7 mouse cellular contexts compared by ENCODE assay signal in genomic region chr15:31447121-31447520, GRCm38 (mm10). TPM values are rescaled to one million over a fixed set of nuclear protein-coding genes. Genes with fewer than 3 reads are reported as not detected.
A peak's percentile ranks its signal among the peaks of the same experiment; 100 is the strongest.
DNase-seq lines count a peak whose midpoint lies in the region; ATAC-seq and TF ChIP-seq lines count a peak whose summit lies in the region.

No protein-coding gene starts in this region.

- WGBS in thymus, adult 2 months = 50% methylated on average over 7 of the region's 7 CpGs
- WGBS in kidney, embryonic 14.5 days = 46% methylated on average over 7 of the region's 7 CpGs
- WGBS in lung, postnatal 0 days = 44% methylated on average over 7 of the region's 7 CpGs

- no peak overlapping the region; the same call in 1 of the 2 replicates for H3K4me2 ChIP-seq in kidney, embryonic 14.5 days (replicated peaks; ENCODE audit: low read depth, low read length)
- H3K4me2 ChIP-seq in lung, postnatal 0 days (replicated peaks; ENCODE audit: low read depth, low read length) = no peak overlapping the region

- H3K4me1 ChIP-seq in thymus, adult 2 months (replicated peaks; ENCODE audit: control insufficient read depth, insufficient read depth, low read length) = no peaks in the 10 kb centered on the region
- no peaks in the 10 kb centered on the region for H3K4me1 ChIP-seq in kidney, embryonic 14.5 days (ENCODE audit: control insufficient read depth, insufficient read depth, low read length)
- H3K4me1 ChIP-seq in lung, postnatal 0 days (ENCODE audit: insufficient read depth, low read depth, low read length) = no peaks in the 10 kb centered on the region

- H3K27me3 ChIP-seq in thymus, adult 2 months (ENCODE audit: control insufficient read depth, insufficient read depth, low read length) = no peaks in the 10 kb centered on the region
- no peaks in the 10 kb centered on the region for H3K27me3 ChIP-seq in kidney, embryonic 14.5 days (ENCODE audit: control insufficient read depth, insufficient read depth, low read length)
- no peaks in the 10 kb centered on the region for H3K27me3 ChIP-seq in lung, postnatal 0 days (replicated peaks; ENCODE audit: insufficient read depth, low read length)

- TF ChIP-seq EP300 in lung, postnatal 0 days (IDR thresholded peaks at IDR 0.05) = no peak

- no peaks in the 10 kb centered on the region for H3K9me3 ChIP-seq in kidney, embryonic 14.5 days (ENCODE audit: control insufficient read depth, low read length)
- H3K9me3 ChIP-seq in lung, postnatal 0 days (ENCODE audit: low read length) = no peaks in the 10 kb centered on the region

- H3K9ac ChIP-seq in kidney, embryonic 14.5 days (ENCODE audit: low read depth, low read length) = no peak overlapping the region
- no peak overlapping the region for H3K9ac ChIP-seq in lung, postnatal 0 days (replicated peaks; ENCODE audit: low read depth)

- DNase-seq in thymus, adult 2 months = peak; percentile 19
- DNase-seq in thymus, postnatal 36 days = no peak
- peak; percentile 44 to 47 for DNase-seq in cerebellum, adult 18-20 months
- DNase-seq in frontal cortex, adult 2 months (ENCODE audit: extremely low spot score in 1 of 2, low spot score in 1 of 2) = peak; percentile 49 to 86
- DNase-seq in lung, postnatal 0 days (ENCODE audit: low spot score) = peak; percentile 86
- DNase-seq in right cerebral cortex, postnatal 25 days = peak; percentile 48

- no peak for TF ChIP-seq POLR2A in thymus, adult 2 months (IDR thresholded peaks at IDR 0.05; ENCODE audit: control insufficient read depth, extremely low read depth, insufficient read depth, low read length, poor library complexity)

- H3K27ac ChIP-seq in thymus, adult 2 months (ENCODE audit: control insufficient read depth, insufficient read depth, low read length) = no peak overlapping the region
- H3K27ac ChIP-seq in kidney, embryonic 14.5 days (ENCODE audit: low read depth, low read length) = no peak overlapping the region
- no peak overlapping the region for H3K27ac ChIP-seq in lung, postnatal 0 days (ENCODE audit: low read length)

- H3K4me3 ChIP-seq in thymus, adult 2 months (ENCODE audit: control insufficient read depth, insufficient read depth, low read length) = no peak overlapping the region
- no peak overlapping the region for H3K4me3 ChIP-seq in kidney, embryonic 14.5 days (ENCODE audit: low read length)
- H3K4me3 ChIP-seq in lung, postnatal 0 days (ENCODE audit: low read depth, low read length) = no peak overlapping the region

- ATAC-seq in kidney, embryonic 14.5 days (ENCODE audit: low FRiP score, low TSS enrichment) = 0 out of 2 replicates have a peak, but pooled peaks have one; percentile 36
- ATAC-seq in lung, postnatal 0 days = peak; percentile 53

- no peaks in the 10 kb centered on the region for H3K36me3 ChIP-seq in thymus, adult 2 months (ENCODE audit: control insufficient read depth, insufficient read depth, low read length)
- no peaks in the 10 kb centered on the region for H3K36me3 ChIP-seq in kidney, embryonic 14.5 days (ENCODE audit: control insufficient read depth, insufficient read depth, low read length)
- no peaks in the 10 kb centered on the region for H3K36me3 ChIP-seq in lung, postnatal 0 days (ENCODE audit: insufficient read depth, low read length)

- TF ChIP-seq CTCF in thymus, adult 2 months (IDR thresholded peaks at IDR 0.05; ENCODE audit: borderline replicate concordance, control insufficient read depth, extremely low read depth, insufficient read depth, low read length, poor library complexity) = no peak
- peak; percentile 90 for TF ChIP-seq CTCF in lung, postnatal 0 days (IDR thresholded peaks at IDR 0.05)

RNA-seq across cellular contexts. Expression of gene Ropn1l, which starts 6.4 kb away (rescaled TPM):
- 0.92 and 1.1 TPM in 2 replicates for polyA plus RNA-seq in thymus, adult 2 months (2012; rRNA removed)
- polyA plus RNA-seq in frontal cortex, adult 2 months (2012; rRNA removed) = 0.88 and 1.5 TPM in 2 replicates
- 3.8 and 3.9 TPM in 2 replicates for polyA plus RNA-seq in kidney, embryonic 14.5 days (2014; fragmentation: Nextera tagmentation; extraction: Ambion mirVana)
- polyA plus RNA-seq in lung, postnatal 0 days (2015; fragmentation: Nextera tagmentation; extraction: Ambion mirVana) = 7.4 and 10.4 TPM in 2 replicates

Comparison
In these comparisons a context has a peak if more than half of its experiments do, and no peak if none do; other contexts are left out.
1. DNase-seq: peak in thymus, adult 2 months (single experiment), cerebellum, adult 18-20 months (2 of 2), frontal cortex, adult 2 months (2 of 2), lung, postnatal 0 days (single experiment) and right cerebral cortex, postnatal 25 days (single experiment); none in thymus, postnatal 36 days (0 of 2).